Mouse (Mus musculus) liver, adult (tissue): ENCODE data around the gene Bdkrb2.

Experiments used
- GATA4 ChIP-seq: IDR thresholded peaks from 2 replicates; pipeline ENCODE4 v1.6.1; 2014; ENCODE audit warnings: mild to moderate bottlenecking, low read length; ENCODE audit not compliant: insufficient replicate concordance

Bdkrb2 gene

DNA sequence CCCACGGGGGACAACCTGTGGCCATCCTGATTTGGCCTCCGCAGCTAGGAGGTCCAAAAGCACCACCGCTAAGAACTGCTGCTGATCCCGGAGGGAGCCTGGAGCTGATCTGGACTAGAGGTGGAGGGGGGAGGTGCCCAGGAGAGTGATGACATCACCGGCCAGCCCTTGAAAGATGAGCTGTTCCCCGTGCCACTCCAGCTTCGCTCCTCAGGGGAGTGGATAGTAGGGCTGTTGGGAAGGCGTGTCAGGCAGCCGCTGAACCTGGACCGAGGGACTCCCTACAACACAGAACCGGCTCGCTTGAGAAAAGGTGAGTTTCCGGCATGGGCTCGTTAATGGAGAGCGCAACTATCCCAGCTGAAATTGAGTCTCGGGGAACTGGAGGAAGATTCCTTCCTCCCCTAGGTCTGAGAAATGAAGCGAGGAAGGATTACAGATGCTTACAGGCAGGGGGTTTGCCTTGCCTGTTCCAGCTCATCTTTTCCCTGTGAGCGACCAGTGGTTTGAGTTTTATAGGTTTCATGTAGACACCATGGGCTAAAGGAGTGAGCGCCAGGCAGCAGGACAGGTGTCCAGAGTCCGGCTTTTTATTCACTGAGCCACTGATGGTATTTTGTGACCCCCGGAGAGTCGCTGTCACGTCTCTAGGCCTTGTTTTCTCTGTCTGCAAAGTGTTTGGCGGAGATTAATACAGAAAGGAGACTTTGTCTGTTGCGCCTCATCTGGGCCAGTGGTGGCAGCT, at the start of gene Bdkrb2:
Bdkrb2 (plus strand) TSS at position 291 of the 745 bp plus-strand sequence.
- no peak for TF ChIP-seq GATA4

DNA sequence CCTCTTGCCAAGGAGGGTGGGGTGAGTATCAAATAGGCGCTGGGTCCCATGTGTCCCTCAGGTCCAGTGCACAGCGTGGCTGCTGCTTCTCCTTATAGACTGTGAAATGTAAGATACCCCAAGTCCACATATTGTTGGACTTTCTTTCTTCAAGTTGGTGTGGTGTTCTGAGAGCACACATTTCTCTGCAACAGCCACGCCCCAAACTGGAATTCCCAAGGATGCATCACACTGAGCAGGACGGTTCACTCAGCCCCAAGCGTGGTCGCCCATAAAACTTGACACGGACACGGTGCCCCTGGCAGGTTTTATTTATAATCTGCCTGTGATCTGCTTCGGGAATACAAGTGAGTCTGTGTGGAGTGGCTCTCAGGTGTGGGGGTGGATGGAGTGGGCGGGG, 48.9 kb upstream of the Bdkrb2 start:
- no peak for TF ChIP-seq GATA4

GRCm38 (mm10) chr12:105517026-105517675, 45.9 kb upstream of the Bdkrb2 start:
- TF ChIP-seq GATA4: no peak

GRCm38 (mm10) chr12:105519851-105520250, 43.2 kb upstream of the Bdkrb2 start:
- no peak for TF ChIP-seq GATA4

- no peak for TF ChIP-seq GATA4
These were observed 41.8 kb upstream of the Bdkrb2 start for GRCm38 (mm10) chr12:105521170-105521762.

- TF ChIP-seq GATA4: no peak
These were observed 39.3 kb upstream of the Bdkrb2 start for GRCm38 (mm10) chr12:105523737-105524136.

GRCm38 (mm10) chr12:105526186-105526585, 36.8 kb upstream of the Bdkrb2 start:
- TF ChIP-seq GATA4: no peak

GRCm38 (mm10) chr12:105526829-105527228, 36.2 kb upstream of the Bdkrb2 start:
- TF ChIP-seq GATA4: no peak

GRCm38 (mm10) chr12:105529545-105529944, 33.5 kb upstream of the Bdkrb2 start:
- no peak for TF ChIP-seq GATA4

DNA sequence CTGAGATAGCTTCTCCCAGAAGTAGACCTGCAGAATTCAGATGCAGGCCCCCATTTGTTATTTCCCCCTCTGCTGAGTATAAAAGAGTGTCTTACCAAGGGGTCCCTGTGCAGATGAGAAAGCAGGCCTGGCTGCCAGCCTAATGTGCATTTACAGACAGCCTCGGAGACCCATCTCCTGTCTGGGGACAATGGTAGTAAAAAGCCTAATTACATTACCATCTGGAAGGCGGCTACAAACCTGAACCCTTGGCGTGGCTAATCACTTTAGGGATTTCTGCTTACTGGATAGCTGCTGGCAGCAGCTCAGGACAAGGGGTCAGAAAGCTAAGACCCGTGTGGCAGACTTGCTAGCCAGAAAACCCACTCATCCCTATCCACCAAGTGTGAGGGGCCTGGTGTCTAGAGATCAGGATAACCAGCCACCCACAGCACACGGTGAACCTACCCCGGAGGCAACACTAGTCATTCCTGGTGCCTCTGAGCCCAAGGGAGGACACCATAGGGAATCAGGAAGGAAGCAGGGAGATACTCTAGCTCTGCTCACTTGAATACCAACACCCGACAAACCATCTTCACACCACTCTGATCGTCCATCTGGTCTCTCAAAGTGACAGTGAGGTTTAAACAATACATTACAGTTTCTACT, 31.2 kb upstream of the Bdkrb2 start:
- TF ChIP-seq GATA4: no peak

GRCm38 (mm10) chr12:105534842-105535241, 28.2 kb upstream of the Bdkrb2 start:
- no peak for TF ChIP-seq GATA4

- no peak for TF ChIP-seq GATA4
These were observed 26.9 kb upstream of the Bdkrb2 start for GRCm38 (mm10) chr12:105535968-105536760.

GRCm38 (mm10) chr12:105537162-105537561, 25.9 kb upstream of the Bdkrb2 start:
- no peak for TF ChIP-seq GATA4

- TF ChIP-seq GATA4: no peak
These were observed 23.4 kb upstream of the Bdkrb2 start for GRCm38 (mm10) chr12:105539649-105540048.

- TF ChIP-seq GATA4: no peak
These were observed 21.2 kb upstream of the Bdkrb2 start for GRCm38 (mm10) chr12:105541590-105542402.

- TF ChIP-seq GATA4: no peak
These were observed 20.5 kb upstream of the Bdkrb2 start for GRCm38 (mm10) chr12:105542513-105542912.
